Mouse (Mus musculus) myocyte (in vitro differentiated cells): ENCODE results near the gene Gm6993. TPM values are rescaled to one million over a fixed set of nuclear protein-coding genes. Genes with fewer than 3 reads are reported as not detected.

Source experiments
- H3K27me3 ChIP-seq: one replicate; pipeline ENCODE4 v1.6.1; 2011; ENCODE audit not compliant: control insufficient read depth, insufficient read depth, insufficient read length
- H3K36me3 ChIP-seq: one replicate; pipeline ENCODE4 v1.6.1; 2011; ENCODE audit not compliant: control insufficient read depth, insufficient read depth
- H3K4me2 ChIP-seq: one replicate; pipeline ENCODE4 v1.6.1; 2011; ENCODE audit warnings: low read depth, control low read depth
- H3K4me3 ChIP-seq: one replicate; pipeline ENCODE4 v1.5.1; 2011; ENCODE audit warnings: mild to moderate bottlenecking, control low read depth, moderate library complexity
- H3K79me2 ChIP-seq: one replicate; pipeline ENCODE4 v1.6.1; 2011; ENCODE audit not compliant: control insufficient read depth, insufficient read depth
- H3ac ChIP-seq: one replicate; pipeline ENCODE4 v1.6.1; 2011; ENCODE audit not compliant: control insufficient read depth, insufficient read length
- CEBPB ChIP-seq: IDR thresholded peaks from 2 replicates; pipeline ENCODE4 v1.6.1; 2011; ENCODE audit warnings: mild to moderate bottlenecking, moderate library complexity; ENCODE audit not compliant: poor library complexity, insufficient read depth, severe bottlenecking
- E2F4 ChIP-seq: IDR thresholded peaks from one replicate; pipeline ENCODE4 v1.6.1; 2011; ENCODE audit warnings: mild to moderate bottlenecking, control low read depth, moderate library complexity; ENCODE audit not compliant: insufficient read depth
- MAX ChIP-seq: IDR thresholded peaks from one replicate; pipeline ENCODE4 v1.6.1; 2011; ENCODE audit warnings: low read depth, mild to moderate bottlenecking, control low read depth
- MYOD1 ChIP-seq, 3 experiments: IDR thresholded peaks; one replicate each; pipeline ENCODE4 v1.6.1; 2011; ENCODE audit warnings: control low read depth in 2 of 3, low read depth in 2 of 3, mild to moderate bottlenecking in 2 of 3, moderate library complexity in 1 of 3; ENCODE audit not compliant: insufficient read length in 2 of 3, control insufficient read depth in 1 of 3
- MYOG ChIP-seq, 3 experiments: IDR thresholded peaks; one replicate each; pipeline ENCODE4 v1.6.1; 2011; ENCODE audit warnings: control low read depth in 2 of 3, low read depth in 2 of 3, mild to moderate bottlenecking in 2 of 3; ENCODE audit not compliant: insufficient read length in 2 of 3, control insufficient read depth in 1 of 3, insufficient read depth in 1 of 3
- POLR2A ChIP-seq: IDR thresholded peaks from one replicate; pipeline ENCODE4 v1.6.1; 2011; ENCODE audit warnings: low read depth, mild to moderate bottlenecking, control low read depth, moderate library complexity; ENCODE audit not compliant: insufficient read length
- POLR2AphosphoS2 ChIP-seq: IDR thresholded peaks from one replicate; pipeline ENCODE4 v1.6.1; 2011; ENCODE audit warnings: low read depth, control low read depth; ENCODE audit not compliant: insufficient read length
- REST ChIP-seq: IDR thresholded peaks from one replicate; pipeline ENCODE4 v1.6.1; 2011; ENCODE audit warnings: mild to moderate bottlenecking, control low read depth, moderate library complexity; ENCODE audit not compliant: insufficient read depth, insufficient read length
- SRF ChIP-seq: IDR thresholded peaks from one replicate; pipeline ENCODE4 v1.6.1; 2011; ENCODE audit warnings: low read depth; ENCODE audit not compliant: control insufficient read depth, insufficient read length
- TCF12 ChIP-seq: IDR thresholded peaks from one replicate; pipeline ENCODE4 v1.6.1; 2011; ENCODE audit warnings: mild to moderate bottlenecking, control low read depth; ENCODE audit not compliant: poor library complexity, insufficient read depth, severe bottlenecking
- TCF3 ChIP-seq: IDR thresholded peaks from one replicate; pipeline ENCODE4 v1.6.1; 2011; ENCODE audit warnings: low read depth, control low read depth; ENCODE audit not compliant: insufficient read length
- USF1 ChIP-seq: IDR thresholded peaks from one replicate; pipeline ENCODE4 v1.6.1; 2011; ENCODE audit warnings: low read depth, mild to moderate bottlenecking, control low read depth, moderate library complexity
- polyA plus RNA-seq: library from polyadenylated mRNA; unstranded; fragments of >200 nt; fragmentation: generic; extraction: Trizol; gene quantifications from one replicate; pipeline ENCODE4 v1.2.1, GENCODE M21; 2012; ENCODE audit warnings: missing spikeins

Gene Gm6993
- polyA plus RNA-seq, 1 experiment = not detected

DNA sequence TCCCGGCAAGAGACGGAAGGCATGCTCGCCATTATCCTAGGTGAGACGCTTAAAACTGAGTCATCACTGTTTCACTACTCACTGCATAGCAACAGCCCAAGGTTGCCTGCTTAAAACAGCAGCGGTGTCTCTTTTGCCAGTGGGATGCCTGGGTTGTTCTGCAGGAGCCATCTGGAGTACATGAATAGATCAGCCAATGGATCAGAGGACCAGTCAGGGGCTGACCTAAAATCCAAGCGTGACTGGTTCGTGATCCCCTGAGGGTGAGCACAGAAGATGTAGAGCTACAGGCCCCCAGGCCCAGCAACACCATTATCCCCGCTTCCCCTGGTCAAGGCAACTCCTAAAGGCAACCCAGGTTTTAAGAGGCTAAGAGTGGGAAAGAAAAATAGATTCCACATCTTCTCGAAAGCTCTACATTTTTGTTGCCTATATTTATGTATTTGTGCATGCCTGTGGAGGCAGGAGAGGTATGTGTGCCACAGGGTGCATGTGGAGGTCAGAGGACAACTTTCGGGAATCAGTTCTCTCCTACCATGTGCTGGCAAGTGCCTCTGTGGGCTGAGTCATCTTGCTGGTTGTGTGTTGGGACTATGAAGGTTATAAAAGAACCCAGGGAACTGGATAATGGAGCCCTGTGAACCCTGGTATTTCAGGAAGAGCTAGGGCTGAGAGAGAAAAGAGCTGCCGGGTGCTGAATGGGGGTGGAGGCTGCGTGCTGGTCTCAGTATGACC lies 3.5 kb upstream of the Gm6993 start:
- H3K36me3 ChIP-seq = no peaks in the 10 kb centered on the region
- TF ChIP-seq MYOD1 (IDR thresholded peaks at IDR 0.05; ENCODE audit: control insufficient read depth in 1 of 3, insufficient read length in 2 of 3, low read depth in 2 of 3) (no peak), TCF3 (no peak), MAX (no peak), TCF12 (no peak), MYOG (IDR thresholded peaks at IDR 0.05; ENCODE audit: control insufficient read depth in 1 of 3, insufficient read depth in 1 of 3, insufficient read length in 2 of 3, low read depth in 2 of 3) (no peak), POLR2A (no peak), CEBPB (no peak), POLR2AphosphoS2 (no peak), E2F4 (no peak), REST (no peak)
- no peak overlapping the region for H3K4me2 ChIP-seq
- H3K79me2 ChIP-seq = no peaks in the 10 kb centered on the region
- H3K4me3 ChIP-seq = no peak overlapping the region
- H3K27me3 ChIP-seq = no peaks in the 10 kb centered on the region
- H3ac ChIP-seq = no peak overlapping the region

GRCm38 (mm10) chr12:31239031-31239583 lies 1.5 kb upstream of the Gm6993 start:
- no peaks in the 10 kb centered on the region for H3K79me2 ChIP-seq
- no peaks in the 10 kb centered on the region for H3K27me3 ChIP-seq
- H3K36me3 ChIP-seq = no peaks in the 10 kb centered on the region
- no peak overlapping the region for H3ac ChIP-seq
- H3K4me3 ChIP-seq = no peak overlapping the region
- H3K4me2 ChIP-seq = no peak overlapping the region
- TF ChIP-seq SRF (no peak), TCF12 (no peak), TCF3 (no peak), E2F4 (no peak), POLR2A (no peak), MYOG (IDR thresholded peaks at IDR 0.05; ENCODE audit: control insufficient read depth in 1 of 3, insufficient read depth in 1 of 3, insufficient read length in 2 of 3, low read depth in 2 of 3) (no peak), CEBPB (no peak), POLR2AphosphoS2 (no peak), REST (no peak), MYOD1 (IDR thresholded peaks at IDR 0.05; ENCODE audit: control insufficient read depth in 1 of 3, insufficient read length in 2 of 3, low read depth in 2 of 3) (no peak), MAX (no peak), USF1 (no peak)

DNA sequence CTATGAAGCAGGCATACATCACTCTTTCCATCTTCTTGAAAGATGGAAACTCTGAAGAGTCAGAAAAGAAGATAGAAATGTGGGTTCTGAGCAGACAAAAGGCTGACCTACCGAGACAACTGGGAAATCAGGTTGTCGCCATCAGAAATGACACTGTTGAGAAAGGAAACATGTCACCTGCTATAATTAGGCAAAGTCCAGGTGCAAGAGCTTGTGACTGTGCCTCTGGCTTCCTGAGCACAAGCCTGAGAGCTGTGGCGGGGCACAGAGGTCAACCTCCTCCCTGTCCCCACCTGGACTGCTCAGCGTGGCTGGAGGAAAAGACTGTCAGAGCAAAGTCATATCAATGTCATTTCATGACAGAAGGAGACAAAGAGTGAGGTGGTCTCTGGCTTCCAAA lies 772 bp upstream of the Gm6993 start:
- no peaks in the 10 kb centered on the region for H3K36me3 ChIP-seq
- no peak overlapping the region for H3ac ChIP-seq
- no peak for TF ChIP-seq TCF12
- no peak for TF ChIP-seq REST
- no peak for TF ChIP-seq E2F4
- no peak for TF ChIP-seq MYOG (IDR thresholded peaks at IDR 0.05; ENCODE audit: control insufficient read depth in 1 of 3, insufficient read depth in 1 of 3, insufficient read length in 2 of 3, low read depth in 2 of 3)
- TF ChIP-seq POLR2A = no peak
- no peak for TF ChIP-seq MYOD1 (IDR thresholded peaks at IDR 0.05; ENCODE audit: control insufficient read depth in 1 of 3, insufficient read length in 2 of 3, low read depth in 2 of 3)
- no peaks in the 10 kb centered on the region for H3K27me3 ChIP-seq
- H3K4me3 ChIP-seq = no peak overlapping the region
- no peaks in the 10 kb centered on the region for H3K79me2 ChIP-seq
- no peak overlapping the region for H3K4me2 ChIP-seq

DNA sequence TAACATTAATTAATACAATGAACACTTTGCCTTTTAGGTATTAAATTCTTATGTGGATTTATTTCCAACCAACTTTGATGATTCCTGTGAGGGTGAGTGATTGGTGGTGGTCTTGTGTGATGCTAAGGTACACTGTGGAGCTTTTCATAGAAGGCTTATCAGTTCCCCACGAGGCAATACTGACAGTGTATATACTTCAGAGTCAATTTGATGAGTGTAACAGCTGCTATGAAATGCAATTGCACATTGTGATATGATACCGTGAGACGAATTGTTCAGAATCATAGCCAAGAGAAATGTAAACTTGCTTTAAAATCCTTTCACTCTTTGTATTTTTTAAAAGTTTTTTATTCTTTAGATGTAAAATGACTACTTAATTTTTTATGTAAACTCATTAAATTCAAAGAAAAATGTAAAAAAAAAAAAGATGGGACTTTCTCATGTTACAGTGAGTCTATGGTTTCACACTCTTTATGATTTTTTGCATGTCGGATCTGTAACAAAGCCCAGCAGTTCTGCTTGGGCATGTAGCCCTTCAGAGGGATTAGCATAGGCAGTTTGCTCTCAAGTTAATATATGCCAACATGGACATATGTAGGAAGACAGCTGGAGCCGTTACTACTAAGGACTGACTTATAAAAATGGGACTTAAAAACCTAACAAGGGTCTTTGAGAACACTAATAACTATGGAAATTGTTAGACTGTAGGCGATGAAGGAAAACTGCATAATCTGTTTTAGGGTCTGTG lies 1.2 kb downstream of the Gm6993 start:
- Histone ChIP-seq H3K79me2 (no peaks in the 10 kb centered on the region), H3K36me3 (no peaks in the 10 kb centered on the region), H3ac (no peak overlapping the region), H3K27me3 (no peaks in the 10 kb centered on the region), H3K4me2 (peak overlapping the region; percentile 12), H3K4me3 (no peak overlapping the region)
- TF ChIP-seq MYOD1 (IDR thresholded peaks at IDR 0.05; ENCODE audit: control insufficient read depth in 1 of 3, insufficient read length in 2 of 3, low read depth in 2 of 3) (peak in 2 of 3 experiments; percentile 40 to 47), E2F4 (no peak)

- H3K27me3 ChIP-seq = no peaks in the 10 kb centered on the region
- H3K4me2 ChIP-seq = no peak overlapping the region
- no peaks in the 10 kb centered on the region for H3K36me3 ChIP-seq
- H3K4me3 ChIP-seq = no peak overlapping the region
- H3K79me2 ChIP-seq = no peaks in the 10 kb centered on the region
- TF ChIP-seq SRF (no peak), TCF3 (no peak), POLR2AphosphoS2 (no peak), MAX (no peak), POLR2A (no peak), REST (no peak), TCF12 (no peak), MYOD1 (IDR thresholded peaks at IDR 0.05; ENCODE audit: control insufficient read depth in 1 of 3, insufficient read length in 2 of 3, low read depth in 2 of 3) (no peak), CEBPB (no peak), MYOG (IDR thresholded peaks at IDR 0.05; ENCODE audit: control insufficient read depth in 1 of 3, insufficient read depth in 1 of 3, insufficient read length in 2 of 3, low read depth in 2 of 3) (no peak), E2F4 (no peak), USF1 (no peak)
- H3ac ChIP-seq = no peak overlapping the region
Observed at GRCm38 (mm10) chr12:31244001-31244400, 3.4 kb downstream of the Gm6993 start.
